Mouse (Mus musculus): ENCODE results near the gene Galnt7. TPM values are rescaled to one million over a fixed set of nuclear protein-coding genes. Genes with fewer than 3 reads are reported as not detected.
A peak's percentile ranks its signal among the peaks of the same experiment; 100 is the strongest.

The Galnt7 gene
- total RNA-seq (2021) = 1 to 10 TPM; 5.7 to 6.5 TPM

- intact Hi-C loops (cut with DNase I) = loop anchor here (2.0 to 10.0 kb wide), 3 partner anchors 76 to 308 kb away; no protein-coding TSS in a partner anchor
- peak; percentile 76 to 77 for DNase-seq
Observed at GRCm38 (mm10) chr8:57652456-57653055, at the start of gene Galnt7. Gene Galnt7, minus strand, starts transcription at chr8:57653032.

GRCm38 (mm10) chr8:57688633-57689032, 35.8 kb upstream of the Galnt7 start:
- intact Hi-C loops (cut with DNase I) = no loop called here
- no peak for DNase-seq

GRCm38 (mm10) chr8:57685803-57686202, 33.0 kb upstream of the Galnt7 start:
- intact Hi-C loops (cut with DNase I) = no loop called here
- DNase-seq = no peak

GRCm38 (mm10) chr8:57680044-57680443, 27.2 kb upstream of the Galnt7 start:
- intact Hi-C loops (cut with DNase I) = no loop called here
- DNase-seq = no peak

- DNase-seq = no peak
- intact Hi-C loops (cut with DNase I) = no loop called here
Observed at GRCm38 (mm10) chr8:57664121-57664520, 11.3 kb upstream of the Galnt7 start.

- intact Hi-C loops (cut with DNase I) = no loop called here
- no peak for DNase-seq
Observed at GRCm38 (mm10) chr8:57660019-57660418, 7.2 kb upstream of the Galnt7 start.

- DNase-seq = no peak
- intact Hi-C loops (cut with DNase I) = loop anchor here (10.0 kb wide), 1 partner anchor 312 kb away; no protein-coding TSS in a partner anchor
Observed at GRCm38 (mm10) chr8:57656446-57656845, 3.6 kb upstream of the Galnt7 start.

GRCm38 (mm10) chr8:57654146-57654545, 1.3 kb upstream of the Galnt7 start:
- intact Hi-C loops (cut with DNase I) = loop anchor here (5.0 to 10.0 kb wide), 2 partner anchors 148 to 309 kb away; no protein-coding TSS in a partner anchor
- DNase-seq = no peak

GRCm38 (mm10) chr8:57653768-57654125, 915 bp upstream of the Galnt7 start:
- DNase-seq = no peak
- intact Hi-C loops (cut with DNase I) = loop anchor here (2.0 to 10.0 kb wide), 3 partner anchors 77 to 309 kb away; no protein-coding TSS in a partner anchor

GRCm38 (mm10) chr8:57653056-57653767, 380 bp upstream of the Galnt7 start:
- peak; percentile 49 to 53 for DNase-seq
- intact Hi-C loops (cut with DNase I) = loop anchor here (2.0 to 10.0 kb wide), 3 partner anchors 76 to 308 kb away; no protein-coding TSS in a partner anchor

GRCm38 (mm10) chr8:57651689-57652455, 960 bp downstream of the Galnt7 start:
- intact Hi-C loops (cut with DNase I) = loop anchor here (2.0 to 10.0 kb wide), 3 partner anchors 75 to 307 kb away; no protein-coding TSS in a partner anchor
- peak; percentile 79 to 83 for DNase-seq

GRCm38 (mm10) chr8:57651357-57651688, 1.5 kb downstream of the Galnt7 start:
- DNase-seq = no peak
- intact Hi-C loops (cut with DNase I) = loop anchor here (5.0 to 10.0 kb wide), 2 partner anchors 151 to 307 kb away; no protein-coding TSS in a partner anchor

- intact Hi-C loops (cut with DNase I) = loop anchor here (5.0 to 10.0 kb wide), 2 partner anchors 152 to 305 kb away; no protein-coding TSS in a partner anchor
- no peak for DNase-seq
Observed at GRCm38 (mm10) chr8:57650216-57650615, 2.6 kb downstream of the Galnt7 start.

GRCm38 (mm10) chr8:57647566-57647965, 5.3 kb downstream of the Galnt7 start:
- intact Hi-C loops (cut with DNase I) = no loop called here
- no peak for DNase-seq

- DNase-seq = no peak
- intact Hi-C loops (cut with DNase I) = no loop called here
Observed at GRCm38 (mm10) chr8:57644281-57644680, 8.6 kb downstream of the Galnt7 start.

- intact Hi-C loops (cut with DNase I) = no loop called here
- no peak for DNase-seq
Observed at GRCm38 (mm10) chr8:57642722-57643121, 10.1 kb downstream of the Galnt7 start.

- intact Hi-C loops (cut with DNase I) = no loop called here
- no peak for DNase-seq
Observed at GRCm38 (mm10) chr8:57638925-57639324, 13.9 kb downstream of the Galnt7 start.

GRCm38 (mm10) chr8:57637599-57638280, 15.1 kb downstream of the Galnt7 start:
- no peak for DNase-seq
- intact Hi-C loops (cut with DNase I) = no loop called here

- no peak for DNase-seq
- intact Hi-C loops (cut with DNase I) = no loop called here
Observed at GRCm38 (mm10) chr8:57636698-57637097, 16.1 kb downstream of the Galnt7 start.

- DNase-seq = no peak
- intact Hi-C loops (cut with DNase I) = no loop called here
Observed at GRCm38 (mm10) chr8:57636281-57636680, 16.6 kb downstream of the Galnt7 start.

- intact Hi-C loops (cut with DNase I) = no loop called here
Observed at GRCm38 (mm10) chr8:57631780-57632179, 21.1 kb downstream of the Galnt7 start.

More at GRCm38 (mm10) chr8:57631780-57632179, 21.1 kb downstream of the Galnt7 start:
- DNase-seq = no peak
